Mouse (Mus musculus) heart, postnatal 10 days (tissue): ENCODE data around the gene Kcnj6. TPM values are rescaled to one million over a fixed set of nuclear protein-coding genes. Genes with fewer than 3 reads are reported as not detected.
"Not testable (repeated sequence)": the region's sequence is repeated elsewhere in the genome, so short reads cannot be mapped to it uniquely, and the experiment has no call there.

Experiments
- DNase-seq, 2 experiments: peaks; one replicate each; pipeline ENCODE4 v3.0.0; 2021
- intact Hi-C: fragments of 180-260 bp; cut with DNase I; formaldehyde crosslinking; loops from one replicate; pipeline ENCODE4 v1.15.1; 2025
- total RNA-seq, 2 experiments: library from RNA; stranded (reverse); gene quantifications; 2 replicates each; pipeline ENCODE4 v1.2.3; 2021

Kcnj6 gene
- total RNA-seq, 2 experiments from 2014 or later = not detected

GRCm38 (mm10) chr16:94863475-94863874 lies 134.0 kb downstream of the Kcnj6 start:
- DNase-seq = no peak
- intact Hi-C loops = no loop called here

DNA sequence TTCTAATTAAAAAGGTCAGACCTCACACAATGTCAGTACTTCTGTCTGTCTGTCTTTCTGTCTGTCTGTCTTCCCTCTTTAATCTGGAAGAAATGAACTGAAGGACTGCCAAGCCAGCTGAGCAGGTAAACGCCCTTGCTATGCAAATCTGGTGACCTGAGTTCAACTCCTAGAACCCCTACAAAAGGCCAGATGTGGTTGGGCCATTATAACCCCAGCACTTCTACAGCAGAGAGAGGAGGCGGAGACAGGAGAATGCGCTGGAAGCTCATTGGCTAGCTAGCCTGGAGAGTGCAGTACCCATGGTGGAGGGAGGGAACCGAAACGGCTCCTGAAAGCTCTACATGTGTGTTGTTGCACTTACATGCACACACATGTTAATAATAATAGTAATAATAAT lies 141.5 kb downstream of the Kcnj6 start:
- intact Hi-C loops = no loop called here
- no peak for DNase-seq

GRCm38 (mm10) chr16:94852407-94853160 lies 144.9 kb downstream of the Kcnj6 start:
- no peak for DNase-seq
- intact Hi-C loops = no loop called here

DNA sequence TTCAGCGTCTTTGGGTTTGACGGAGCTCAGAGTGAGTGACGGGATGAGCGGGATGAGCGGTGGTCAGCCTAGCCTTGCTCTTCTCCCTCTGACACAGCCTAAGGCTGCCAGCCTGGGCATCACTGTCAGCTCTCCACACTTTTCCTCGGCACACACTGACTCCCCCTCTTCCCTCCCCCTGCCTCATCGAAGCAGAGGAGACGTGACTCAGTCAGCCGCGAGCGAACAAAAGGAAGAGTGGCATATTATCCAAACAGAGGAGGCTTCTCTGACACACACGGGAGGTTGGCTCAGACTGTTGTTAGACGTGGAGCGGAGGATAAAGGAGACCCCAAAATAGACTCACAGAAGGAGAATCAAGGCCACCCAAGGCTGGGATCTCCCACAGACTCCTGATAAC lies 147.1 kb downstream of the Kcnj6 start:
- intact Hi-C loops = no loop called here
- no peak for DNase-seq

DNA sequence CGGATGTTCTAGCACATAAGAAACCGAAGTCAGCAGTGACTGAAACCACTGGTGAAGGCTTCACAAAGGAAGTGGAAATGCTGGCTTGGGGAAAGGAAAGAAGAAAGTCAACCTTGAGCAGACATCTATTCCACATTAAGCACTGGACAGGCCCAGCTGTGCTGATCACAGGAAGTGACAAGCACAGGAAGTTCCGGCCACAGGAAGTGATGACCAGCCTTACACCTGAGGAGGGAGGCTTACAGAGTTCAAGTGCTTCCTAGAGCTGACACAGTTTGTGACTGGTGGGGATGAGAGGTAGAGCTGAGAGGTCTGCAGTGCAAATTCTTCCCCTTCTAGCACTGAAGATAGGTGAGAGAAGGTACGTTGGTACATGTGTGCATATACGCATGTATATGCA lies 151.5 kb downstream of the Kcnj6 start:
- intact Hi-C loops = no loop called here
- no peak for DNase-seq

DNA sequence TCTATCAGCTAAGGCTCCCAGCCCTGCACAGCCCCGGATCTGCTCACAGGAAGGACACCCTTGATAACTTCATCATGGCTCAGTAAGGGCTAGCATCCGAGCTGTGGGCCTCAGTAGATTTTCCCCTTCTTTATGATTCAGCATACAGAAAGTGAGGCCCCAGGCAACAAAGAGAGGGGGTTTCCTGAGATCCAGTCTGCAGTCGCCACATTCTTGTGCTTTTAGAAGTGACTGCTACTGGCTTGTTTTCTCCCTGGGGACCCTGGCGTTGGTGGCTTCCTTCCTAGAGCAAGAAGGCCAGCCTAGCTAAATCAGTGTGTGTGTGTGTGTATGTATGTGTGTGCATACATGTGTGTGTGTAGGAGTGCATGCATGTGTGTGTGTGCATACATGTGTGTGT lies 152.7 kb downstream of the Kcnj6 start:
- intact Hi-C loops = no loop called here

DNA sequence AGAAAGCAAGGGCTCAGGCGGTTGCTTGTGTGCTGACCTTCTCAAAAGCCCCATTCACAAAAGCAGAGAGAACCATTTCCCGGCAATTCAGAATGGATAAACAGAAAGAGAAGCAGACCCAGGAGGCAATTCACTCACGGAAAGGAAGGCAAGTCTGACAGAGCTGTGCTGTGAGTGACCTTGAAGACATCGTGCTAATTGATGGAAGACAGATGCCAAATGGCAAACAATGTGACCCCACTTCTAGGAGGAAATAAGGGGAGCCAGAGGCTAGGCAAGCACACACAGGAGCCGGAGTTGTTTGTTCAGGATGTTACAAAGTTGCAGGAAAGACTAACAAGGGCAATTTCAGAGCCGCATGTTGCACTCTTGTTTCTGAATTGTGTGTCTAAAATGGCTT lies 158.1 kb downstream of the Kcnj6 start:
- no peak for DNase-seq
- intact Hi-C loops = no loop called here

More for the DNA sequence above, 152.7 kb downstream of the Kcnj6 start:
- DNase-seq = no peak

GRCm38 (mm10) chr16:94837881-94838280 lies 159.6 kb downstream of the Kcnj6 start:
- DNase-seq = no peak
- intact Hi-C loops = no loop called here

- DNase-seq = no peak
- intact Hi-C loops = no loop called here
These were observed 163.0 kb downstream of the Kcnj6 start for GRCm38 (mm10) chr16:94834502-94834901.

DNA sequence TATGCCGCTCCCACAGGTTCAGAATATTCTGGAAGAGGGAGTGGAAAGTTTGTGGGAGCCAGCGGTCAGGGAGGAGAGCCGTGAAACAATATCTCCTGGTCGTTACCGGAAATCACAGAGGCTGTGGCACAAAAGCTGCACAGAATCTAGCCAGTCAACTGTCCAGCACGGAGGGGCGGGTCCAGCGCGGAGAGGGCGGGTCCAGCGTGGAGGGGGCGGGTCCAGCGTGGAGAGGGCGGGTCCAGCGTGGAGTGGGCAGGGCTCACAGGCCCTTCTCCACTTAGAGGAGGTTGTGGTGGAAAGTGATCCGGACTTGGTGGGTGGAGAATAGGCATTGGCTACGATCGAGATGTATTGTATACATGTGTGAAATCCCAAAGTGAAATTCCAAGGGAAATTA lies 169.3 kb downstream of the Kcnj6 start:
- intact Hi-C loops = no loop called here
- DNase-seq = no peak

GRCm38 (mm10) chr16:94827092-94827585 lies 170.4 kb downstream of the Kcnj6 start:
- peak; percentile 71 to 86 for DNase-seq
- intact Hi-C loops = no loop called here

GRCm38 (mm10) chr16:94825274-94825673 lies 172.2 kb downstream of the Kcnj6 start:
- DNase-seq = no peak
- intact Hi-C loops = no loop called here

DNA sequence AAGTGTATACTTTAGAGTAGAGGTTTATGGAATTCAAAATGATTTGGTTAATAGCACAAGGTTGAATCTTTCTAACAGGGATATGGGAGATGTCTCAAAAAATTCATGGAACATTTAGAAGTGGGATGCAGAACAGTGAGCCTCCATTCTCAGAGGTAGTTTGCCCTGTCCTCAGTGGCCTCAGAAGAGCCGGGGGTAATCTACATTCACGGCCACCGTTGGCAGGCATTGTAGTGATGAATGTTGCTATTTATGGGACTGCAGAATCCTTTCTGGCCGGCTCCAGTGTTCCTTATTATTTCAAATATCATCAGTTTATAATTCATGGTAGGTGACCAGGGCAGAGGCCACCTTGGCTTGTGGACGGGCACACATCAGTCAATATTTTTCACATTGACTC lies 174.9 kb downstream of the Kcnj6 start:
- intact Hi-C loops = no loop called here
- peak; percentile 52 to 64 for DNase-seq

DNA sequence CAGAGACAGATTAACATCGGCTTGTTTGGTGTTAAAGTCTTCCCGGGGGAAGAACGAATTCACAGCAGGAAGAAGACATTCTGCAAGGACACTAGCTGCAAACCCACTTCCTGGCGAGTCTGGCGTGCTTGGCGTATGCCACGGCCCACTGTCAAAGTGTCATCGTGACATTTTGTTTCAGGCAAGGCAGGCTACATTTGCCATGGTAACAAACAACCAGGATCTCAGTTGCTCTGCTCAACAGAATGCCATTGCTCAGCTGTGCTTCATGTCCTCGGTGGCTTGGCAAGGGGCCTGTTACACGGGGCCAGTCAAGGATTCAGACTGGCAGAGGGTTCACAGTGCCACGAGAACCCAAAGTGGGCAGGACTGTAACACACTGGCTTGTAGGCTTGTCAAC lies 175.9 kb downstream of the Kcnj6 start:
- intact Hi-C loops = no loop called here
- DNase-seq = no peak

DNA sequence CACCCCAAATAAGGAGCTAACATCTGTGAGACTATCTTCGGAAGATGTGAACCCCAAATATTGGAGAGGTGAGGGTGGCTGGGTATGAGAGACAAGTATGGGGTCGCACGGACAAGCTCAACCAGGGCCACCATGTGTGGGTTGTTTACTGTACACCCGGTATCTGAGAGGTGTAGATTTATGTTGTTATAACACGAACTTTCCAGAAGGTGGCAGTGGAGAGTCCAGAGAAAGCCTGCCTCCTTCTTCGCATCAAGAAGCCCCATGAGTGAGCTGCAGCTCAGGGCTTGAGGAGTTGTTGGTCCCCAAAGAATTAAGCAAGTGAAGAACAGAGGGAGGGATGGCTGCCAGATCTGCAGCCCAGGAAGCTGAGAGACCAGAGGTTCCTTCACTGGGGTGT lies 181.1 kb downstream of the Kcnj6 start:
- DNase-seq = peak; percentile 38 to 70
- intact Hi-C loops = loop anchor here (2.0 to 5.0 kb wide), 3 partner anchors 180 to 530 kb away; partner anchors contain the start of gene Kcnj6

GRCm38 (mm10) chr16:94815891-94816290 lies 181.6 kb downstream of the Kcnj6 start:
- intact Hi-C loops = loop anchor here (2.0 to 5.0 kb wide), 3 partner anchors 181 to 531 kb away; partner anchors contain the start of gene Kcnj6
- DNase-seq = no peak

GRCm38 (mm10) chr16:94809286-94809685 lies 188.2 kb downstream of the Kcnj6 start:
- DNase-seq, intact Hi-C loops: not testable (repeated sequence)

GRCm38 (mm10) chr16:94798241-94798640 lies 199.3 kb downstream of the Kcnj6 start:
- no peak for DNase-seq
- intact Hi-C loops = no loop called here

DNA sequence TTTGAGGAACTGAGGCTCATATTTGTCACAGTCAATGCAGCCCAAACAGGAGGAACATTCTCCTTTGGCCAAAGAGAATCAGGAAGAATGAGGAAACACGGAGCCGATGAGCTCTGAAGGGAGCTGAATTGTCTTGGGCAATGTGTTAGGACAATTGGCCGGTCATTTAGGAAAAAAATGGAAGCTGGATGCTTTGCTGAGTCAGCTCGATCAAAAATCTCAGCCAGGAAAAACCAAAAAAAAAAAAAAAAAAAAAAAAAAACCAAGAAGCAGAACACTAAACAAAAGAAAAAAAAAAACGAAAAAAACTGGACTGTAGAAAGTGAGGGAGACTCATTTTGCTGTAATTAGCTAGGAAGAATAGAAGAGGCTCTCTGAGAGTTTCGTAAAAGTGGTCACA lies 200.1 kb downstream of the Kcnj6 start:
- intact Hi-C loops = no loop called here
- no peak for DNase-seq

DNA sequence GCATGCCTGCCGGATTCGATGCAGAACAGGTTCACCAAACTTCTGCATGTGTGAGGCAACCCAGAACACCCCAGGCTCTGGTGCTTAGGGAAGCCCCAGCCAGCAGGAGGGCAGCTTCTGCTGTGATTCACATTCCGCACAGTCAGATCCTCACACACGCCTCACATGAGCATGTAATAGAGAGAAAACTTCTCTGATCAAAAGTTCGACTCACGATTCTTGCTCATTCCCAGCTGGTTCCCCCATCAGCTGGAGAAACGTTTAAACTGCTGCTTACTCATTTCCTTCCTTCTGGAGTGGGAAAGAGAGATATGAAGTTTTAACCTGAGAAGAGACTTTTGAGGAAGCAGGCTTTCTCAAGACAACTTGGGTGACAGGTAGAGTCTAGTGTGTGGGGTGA lies 204.5 kb downstream of the Kcnj6 start:
- intact Hi-C loops = no loop called here
- DNase-seq = no peak

GRCm38 (mm10) chr16:94789958-94790357 lies 207.5 kb downstream of the Kcnj6 start:
- DNase-seq = peak; percentile 10 to 47
- intact Hi-C loops = loop anchor here (5.0 kb wide), 1 partner anchor 207 kb away; the partner anchor contains the start of gene Kcnj6

DNA sequence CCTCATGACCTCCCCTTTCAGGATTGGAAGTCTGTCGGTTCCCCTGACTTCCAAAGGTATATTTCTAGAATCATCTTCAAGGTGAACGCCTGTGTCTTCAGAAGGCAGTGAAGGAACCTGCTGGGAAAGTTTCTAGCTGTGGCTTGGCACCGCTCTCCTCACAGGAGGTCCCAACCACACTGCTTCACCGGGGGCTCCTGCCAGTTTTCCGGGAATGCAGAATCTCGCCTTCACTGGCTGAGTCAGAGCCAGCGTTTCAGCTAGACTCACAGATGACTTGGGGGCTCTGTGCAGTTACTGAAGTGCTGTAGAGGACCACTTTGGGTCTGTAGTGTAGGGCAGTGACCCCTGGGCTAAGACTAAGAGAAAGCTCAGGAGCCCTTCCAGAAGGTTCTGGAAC lies 208.8 kb downstream of the Kcnj6 start:
- no peak for DNase-seq
- intact Hi-C loops = loop anchor here (1.0 to 5.0 kb wide), 2 partner anchors 209 to 558 kb away; partner anchors contain the start of gene Kcnj6
